Mouse (Mus musculus): ENCODE results near the gene Lsm14b. TPM values are rescaled to one million over a fixed set of nuclear protein-coding genes. Genes with fewer than 3 reads are reported as not detected.

Gene Lsm14b
- 4.8 and 7.0 TPM in 2 replicates for polyA plus RNA-seq (2015; fragmentation: Nextera tagmentation; extraction: Ambion mirVana)

DNA sequence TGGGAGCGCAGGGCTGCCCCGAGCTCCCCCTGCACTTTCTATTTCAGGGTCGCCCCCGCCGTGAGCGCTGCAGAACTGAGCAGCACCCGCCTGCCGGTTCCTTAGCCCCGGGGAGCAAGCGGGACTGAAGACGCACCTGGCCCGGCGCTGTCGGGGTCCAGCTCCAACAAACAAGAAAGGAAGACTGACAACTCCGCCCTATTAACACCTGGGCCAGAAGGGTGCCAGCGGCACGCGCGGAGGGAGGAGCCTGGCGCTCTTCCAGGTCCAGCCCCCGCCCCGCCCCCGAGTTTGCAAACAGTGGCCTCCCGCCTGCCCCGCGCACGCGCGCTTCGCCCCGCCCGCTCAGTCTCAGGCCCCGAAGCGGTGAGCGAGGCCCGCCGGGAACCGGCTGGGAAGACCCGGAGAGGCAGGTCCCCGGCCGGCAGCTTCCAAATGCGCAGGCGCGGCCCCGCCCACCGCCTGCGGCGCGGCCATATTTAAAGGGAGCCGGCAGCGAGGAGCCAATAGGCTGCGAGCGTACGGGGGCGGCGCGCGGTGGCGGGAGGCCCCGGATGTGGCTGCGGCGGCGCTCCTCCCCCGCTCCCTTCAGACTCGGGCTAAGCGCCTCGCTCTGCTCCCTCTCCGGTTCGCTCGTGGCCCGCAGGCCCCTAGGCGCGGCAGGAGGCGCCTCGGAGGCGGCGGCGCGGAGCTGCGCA lies at the start of gene Lsm14b:
Gene Lsm14b, plus strand, starts transcription at position 587 of the 698 bp plus-strand sequence.
- H3K4me3 ChIP-seq (ENCODE audit: low read length): peak within 1 kb of the TSS; percentile 92
- peak; percentile 96 for ATAC-seq (ENCODE audit: low FRiP score, low TSS enrichment)
- H3K27me3 ChIP-seq (ENCODE audit: insufficient read depth, low read length): 0 out of 2 replicates have a peak, but pooled peaks cover 7% of the 10 kb centered on the region
- peak within 1 kb of the TSS; percentile 95 for H3K9ac ChIP-seq (replicated peaks; ENCODE audit: low read length)
- H3K36me3 ChIP-seq (ENCODE audit: insufficient read depth, low read length): peaks cover 17% of the 10 kb centered on the region
- H3K9me3 ChIP-seq (ENCODE audit: low read length): no peaks in the 10 kb centered on the region
- H3K4me2 ChIP-seq (replicated peaks; ENCODE audit: low read depth, low read length): peak within 1 kb of the TSS; percentile 92
- peaks cover 28% of the 10 kb centered on the region for H3K4me1 ChIP-seq (ENCODE audit: insufficient read depth, low read length)
- peak within 1 kb of the TSS; percentile 90 for H3K27ac ChIP-seq (ENCODE audit: low read length)
- under 1% methylated on average over 77 of the region's 80 CpGs for WGBS

DNA sequence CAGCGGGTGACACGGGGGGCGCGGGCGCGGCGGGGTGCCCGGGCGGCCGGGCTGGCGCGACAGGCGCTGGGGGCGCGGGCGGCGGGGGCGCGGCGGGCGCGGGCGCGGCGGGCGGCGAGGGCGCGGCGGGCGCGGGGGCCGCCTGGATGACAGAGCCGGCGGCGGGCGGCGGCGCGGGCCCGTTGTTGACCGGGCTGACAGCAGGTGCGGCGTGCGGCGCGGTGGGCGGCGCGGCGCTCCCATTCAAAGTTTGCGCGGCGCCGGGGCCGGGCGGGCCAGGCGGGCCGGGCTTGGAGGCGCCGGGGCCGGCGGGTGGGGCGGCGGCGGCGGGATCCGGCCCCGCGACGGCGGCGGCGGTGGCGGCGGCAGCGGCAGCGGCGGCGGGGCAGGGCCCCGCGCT lies 48.9 kb upstream of the Lsm14b start:
- H3K27ac ChIP-seq (ENCODE audit: low read length): peak overlapping the region; percentile 93; the same call in 1 of the 2 replicates

GRCm38 (mm10) chr2:179976295-179976627 lies 48.5 kb upstream of the Lsm14b start:
- Histone ChIP-seq H3K4me2 (replicated peaks; ENCODE audit: low read depth, low read length) (peak overlapping the region; percentile 99), H3K4me3 (ENCODE audit: low read length) (peak overlapping the region; percentile 65), H3K27me3 (ENCODE audit: insufficient read depth, low read length) (no peaks in the 10 kb centered on the region), H3K4me1 (ENCODE audit: insufficient read depth, low read length) (peaks cover 60% of the 10 kb centered on the region), H3K9me3 (ENCODE audit: low read length) (no peaks in the 10 kb centered on the region), H3K36me3 (ENCODE audit: insufficient read depth, low read length) (no peaks in the 10 kb centered on the region), H3K9ac (replicated peaks; ENCODE audit: low read length) (peak overlapping the region; percentile 85), H3K27ac (ENCODE audit: low read length) (peak overlapping the region; percentile 93)
- ATAC-seq (ENCODE audit: low FRiP score, low TSS enrichment): no peak; the same call in 1 of the 2 replicates
- 0% methylated on average over 34 of the region's 54 CpGs for WGBS

More for the DNA sequence above, 48.9 kb upstream of the Lsm14b start:
- H3K27me3 ChIP-seq (ENCODE audit: insufficient read depth, low read length): no peaks in the 10 kb centered on the region
- ATAC-seq (ENCODE audit: low FRiP score, low TSS enrichment): no peak
- no peaks in the 10 kb centered on the region for H3K36me3 ChIP-seq (ENCODE audit: insufficient read depth, low read length)
- peak overlapping the region; percentile 85 for H3K9ac ChIP-seq (replicated peaks; ENCODE audit: low read length)
- 0% methylated on average over 1 of the region's 82 CpGs for WGBS
- peak overlapping the region; percentile 65 for H3K4me3 ChIP-seq (ENCODE audit: low read length)
- H3K9me3 ChIP-seq (ENCODE audit: low read length): no peaks in the 10 kb centered on the region
- H3K4me1 ChIP-seq (ENCODE audit: insufficient read depth, low read length): peaks cover 63% of the 10 kb centered on the region
- H3K4me2 ChIP-seq (replicated peaks; ENCODE audit: low read depth, low read length): peak overlapping the region; percentile 99

DNA sequence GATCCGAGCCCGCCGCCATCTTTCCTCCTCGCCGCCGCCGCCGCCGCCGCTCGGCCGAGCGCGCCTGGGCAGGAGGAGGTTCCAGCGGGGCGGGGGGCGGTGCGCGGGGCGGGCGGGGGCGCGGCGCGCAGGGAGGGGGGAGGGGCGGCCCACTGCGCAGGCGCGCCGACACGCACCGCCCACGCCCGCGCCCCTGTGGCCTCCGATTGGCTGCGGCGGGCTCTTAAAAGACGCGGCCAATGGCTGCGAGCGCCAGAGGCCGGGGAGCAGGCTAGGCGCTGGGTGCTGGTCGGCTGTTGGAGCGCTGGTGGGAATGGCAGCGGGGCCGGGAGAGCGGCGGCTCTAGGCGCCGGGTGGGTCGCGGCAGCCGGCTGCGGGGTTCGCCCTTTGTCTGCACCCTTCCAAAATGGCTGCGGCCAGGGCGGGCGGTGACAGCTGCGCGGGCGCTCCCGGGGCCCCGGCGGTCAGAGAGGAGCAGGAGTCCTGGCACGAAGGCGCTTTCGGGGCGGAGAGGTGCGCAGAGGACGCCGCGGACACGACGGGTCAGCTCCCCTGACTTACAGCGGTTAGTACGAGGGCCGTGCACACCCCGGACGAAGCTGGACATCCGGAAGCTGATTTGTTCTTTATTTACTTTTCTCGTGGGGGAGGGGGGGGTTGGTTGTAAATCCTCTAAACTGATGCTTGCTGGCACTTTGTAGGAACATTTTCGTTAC lies 48.0 kb upstream of the Lsm14b start, which contains the start of gene Taf4:
Gene Taf4, minus strand, starts transcription at position 19 of the 716 bp plus-strand sequence.
- H3K27ac ChIP-seq (ENCODE audit: low read length): peak within 1 kb of the TSS; percentile 96
- no peaks in the 10 kb centered on the region for H3K27me3 ChIP-seq (ENCODE audit: insufficient read depth, low read length)
- H3K4me1 ChIP-seq (ENCODE audit: insufficient read depth, low read length): peaks cover 56% of the 10 kb centered on the region
- no peaks in the 10 kb centered on the region for H3K36me3 ChIP-seq (ENCODE audit: insufficient read depth, low read length)
- H3K9me3 ChIP-seq (ENCODE audit: low read length): no peaks in the 10 kb centered on the region
- WGBS: 0% methylated on average over 55 of the region's 84 CpGs
- peak within 1 kb of the TSS; percentile 65 for H3K4me3 ChIP-seq (ENCODE audit: low read length)
- peak; percentile 93 for ATAC-seq (ENCODE audit: low FRiP score, low TSS enrichment)
- H3K9ac ChIP-seq (replicated peaks; ENCODE audit: low read length): peak within 1 kb of the TSS; percentile 85
- peak within 1 kb of the TSS; percentile 99 for H3K4me2 ChIP-seq (replicated peaks; ENCODE audit: low read depth, low read length)

GRCm38 (mm10) chr2:179977344-179978025 lies 47.3 kb upstream of the Lsm14b start:
- peak overlapping the region; percentile 84 for H3K9ac ChIP-seq (replicated peaks; ENCODE audit: low read length)
- H3K4me1 ChIP-seq (ENCODE audit: insufficient read depth, low read length): peaks cover 49% of the 10 kb centered on the region
- peak overlapping the region; percentile 65 for H3K4me3 ChIP-seq (ENCODE audit: low read length)
- peak overlapping the region; percentile 96 for H3K27ac ChIP-seq (ENCODE audit: low read length)
- no peak for ATAC-seq (ENCODE audit: low FRiP score, low TSS enrichment)
- no peaks in the 10 kb centered on the region for H3K27me3 ChIP-seq (ENCODE audit: insufficient read depth, low read length)
- no peaks in the 10 kb centered on the region for H3K36me3 ChIP-seq (ENCODE audit: insufficient read depth, low read length)
- 9% methylated on average over 9 of the region's 10 CpGs for WGBS
- H3K4me2 ChIP-seq (replicated peaks; ENCODE audit: low read depth, low read length): peak overlapping the region; percentile 99
- H3K9me3 ChIP-seq (ENCODE audit: low read length): no peaks in the 10 kb centered on the region

- 82% methylated on average over 3 of the region's 3 CpGs for WGBS
- no peak overlapping the region for H3K27ac ChIP-seq (ENCODE audit: low read length)
- H3K4me1 ChIP-seq (ENCODE audit: insufficient read depth, low read length): peaks cover 43% of the 10 kb centered on the region
- no peaks in the 10 kb centered on the region for H3K9me3 ChIP-seq (ENCODE audit: low read length)
- H3K36me3 ChIP-seq (ENCODE audit: insufficient read depth, low read length): no peaks in the 10 kb centered on the region
- no peak overlapping the region for H3K4me3 ChIP-seq (ENCODE audit: low read length)
- no peak overlapping the region for H3K9ac ChIP-seq (replicated peaks; ENCODE audit: low read length)
- no peaks in the 10 kb centered on the region for H3K27me3 ChIP-seq (ENCODE audit: insufficient read depth, low read length)
- ATAC-seq (ENCODE audit: low FRiP score, low TSS enrichment): no peak
- H3K4me2 ChIP-seq (replicated peaks; ENCODE audit: low read depth, low read length): no peak overlapping the region
These were observed 46.5 kb upstream of the Lsm14b start for GRCm38 (mm10) chr2:179978250-179978649.

DNA sequence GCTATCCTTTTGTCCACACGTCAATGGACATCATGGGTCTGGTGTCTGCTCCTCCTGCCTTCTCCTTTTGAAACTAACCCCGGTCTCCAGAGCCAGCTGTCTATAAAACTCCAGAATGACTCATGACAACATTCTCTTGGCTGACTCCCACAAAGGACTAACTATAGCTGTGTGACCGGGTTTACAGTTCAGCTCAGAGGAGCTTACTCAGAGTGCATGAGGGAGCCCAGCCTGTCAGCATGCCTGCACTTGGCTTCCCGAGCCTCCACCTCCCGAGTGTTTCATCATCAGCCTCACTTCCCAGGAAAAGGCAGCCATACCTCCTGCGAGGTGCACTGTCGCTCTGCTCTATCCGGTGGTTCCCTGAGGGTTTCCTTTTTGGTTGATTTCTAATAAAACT lies 45.0 kb upstream of the Lsm14b start:
- no peaks in the 10 kb centered on the region for H3K36me3 ChIP-seq (ENCODE audit: insufficient read depth, low read length)
- WGBS: 51% methylated on average over 8 of the region's 8 CpGs
- ATAC-seq (ENCODE audit: low FRiP score, low TSS enrichment): no peak

DNA sequence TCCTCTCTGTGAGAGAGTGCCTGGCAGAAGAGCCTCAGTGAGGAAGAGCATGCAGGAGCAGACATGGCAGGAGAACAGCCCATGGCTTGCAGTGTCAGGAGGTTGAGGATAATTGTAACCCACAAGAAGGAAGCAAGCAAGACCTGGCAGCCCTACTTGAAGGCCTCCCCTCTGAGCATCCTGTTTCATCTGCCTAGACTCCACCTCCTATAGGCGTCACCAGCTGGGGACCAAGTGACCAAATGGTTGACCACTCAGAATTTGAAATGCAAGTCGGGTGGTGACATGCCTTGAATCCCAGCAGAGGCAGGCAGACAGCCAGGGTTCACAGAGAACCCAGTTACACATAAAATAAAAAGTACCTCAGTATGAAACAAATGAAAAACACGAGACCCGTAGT lies 44.2 kb upstream of the Lsm14b start:
- H3K4me2 ChIP-seq (replicated peaks; ENCODE audit: low read depth, low read length): no peak overlapping the region
- no peaks in the 10 kb centered on the region for H3K9me3 ChIP-seq (ENCODE audit: low read length)
- no peak overlapping the region for H3K9ac ChIP-seq (replicated peaks; ENCODE audit: low read length)
- 32% methylated on average over 4 of the region's 4 CpGs for WGBS
- H3K4me3 ChIP-seq (ENCODE audit: low read length): no peak overlapping the region
- no peak for ATAC-seq (ENCODE audit: low FRiP score, low TSS enrichment)
- H3K36me3 ChIP-seq (ENCODE audit: insufficient read depth, low read length): no peaks in the 10 kb centered on the region
- no peaks in the 10 kb centered on the region for H3K27me3 ChIP-seq (ENCODE audit: insufficient read depth, low read length)
- peaks cover 23% of the 10 kb centered on the region for H3K4me1 ChIP-seq (ENCODE audit: insufficient read depth, low read length)
- no peak overlapping the region for H3K27ac ChIP-seq (ENCODE audit: low read length)

More for the DNA sequence above, 45.0 kb upstream of the Lsm14b start:
- Histone ChIP-seq H3K27ac (ENCODE audit: low read length) (no peak overlapping the region), H3K27me3 (ENCODE audit: insufficient read depth, low read length) (no peaks in the 10 kb centered on the region), H3K4me3 (ENCODE audit: low read length) (no peak overlapping the region), H3K4me2 (replicated peaks; ENCODE audit: low read depth, low read length) (no peak overlapping the region), H3K9me3 (ENCODE audit: low read length) (no peaks in the 10 kb centered on the region), H3K4me1 (ENCODE audit: insufficient read depth, low read length) (peaks cover 27% of the 10 kb centered on the region), H3K9ac (replicated peaks; ENCODE audit: low read length) (no peak overlapping the region)

GRCm38 (mm10) chr2:179982715-179983114 lies 42.1 kb upstream of the Lsm14b start:
- Histone ChIP-seq H3K9me3 (ENCODE audit: low read length) (no peaks in the 10 kb centered on the region), H3K27ac (ENCODE audit: low read length) (no peak overlapping the region), H3K36me3 (ENCODE audit: insufficient read depth, low read length) (no peaks in the 10 kb centered on the region), H3K9ac (replicated peaks; ENCODE audit: low read length) (no peak overlapping the region), H3K4me3 (ENCODE audit: low read length) (no peak overlapping the region), H3K27me3 (ENCODE audit: insufficient read depth, low read length) (no peaks in the 10 kb centered on the region), H3K4me2 (replicated peaks; ENCODE audit: low read depth, low read length) (no peak overlapping the region), H3K4me1 (ENCODE audit: insufficient read depth, low read length) (peaks cover 20% of the 10 kb centered on the region)
- ATAC-seq (ENCODE audit: low FRiP score, low TSS enrichment): no peak
- 78% methylated on average over 3 of the region's 3 CpGs for WGBS
